Mouse (Mus musculus) frontal cortex, postnatal 36 days (tissue): Measurements from ENCODE around the gene Cntfr.
A peak's percentile ranks its signal among the peaks of the same experiment; 100 is the strongest.
"Not testable (repeated sequence)": the region's sequence is repeated elsewhere in the genome, so short reads cannot be mapped to it uniquely, and the experiment has no call there.

ENCODE experiments used
- DNase-seq, 2 experiments: peaks; one replicate each; pipeline ENCODE4 v3.0.0; 2022; ENCODE audit warnings: low spot score in 2 of 2

Cntfr gene

GRCm38 (mm10) chr4:41710229-41710628 lies 13.3 kb upstream of the Cntfr start:
- no peak for DNase-seq

- peak in 1 of 2 experiments; percentile 66 for DNase-seq
Measured at GRCm38 (mm10) chr4:41708192-41708745, 11.4 kb upstream of the Cntfr start.

- DNase-seq = peak; percentile 80 to 84
Measured at GRCm38 (mm10) chr4:41707011-41707535, 10.2 kb upstream of the Cntfr start.

- DNase-seq = no peak
Measured at GRCm38 (mm10) chr4:41705922-41706754, 9.2 kb upstream of the Cntfr start.

- DNase-seq = no peak
Measured at GRCm38 (mm10) chr4:41704651-41705050, 7.8 kb upstream of the Cntfr start.

- not testable (repeated sequence) for DNase-seq
Measured at GRCm38 (mm10) chr4:41702226-41702625, 5.3 kb upstream of the Cntfr start.

- DNase-seq = not testable (repeated sequence)
Measured at GRCm38 (mm10) chr4:41700224-41700623, 3.3 kb upstream of the Cntfr start.

- not testable (repeated sequence) for DNase-seq
Measured at GRCm38 (mm10) chr4:41699783-41700182, 2.9 kb upstream of the Cntfr start, which contains the start of gene Il11ra1. Gene Il11ra1, plus strand, starts transcription at chr4:41699989.

- not testable (repeated sequence) for DNase-seq
Measured at GRCm38 (mm10) chr4:41698421-41699016, 1.6 kb upstream of the Cntfr start.

- DNase-seq = not testable (repeated sequence)
Measured at GRCm38 (mm10) chr4:41696452-41696851, 437 bp downstream of the Cntfr start.

- not testable (repeated sequence) for DNase-seq
Measured at GRCm38 (mm10) chr4:41695800-41696199, 1.1 kb downstream of the Cntfr start.

- DNase-seq = not testable (repeated sequence)
Measured at GRCm38 (mm10) chr4:41693511-41693910, 3.4 kb downstream of the Cntfr start.

- DNase-seq = not testable (repeated sequence)
Measured at GRCm38 (mm10) chr4:41690014-41690413, 6.9 kb downstream of the Cntfr start.

- DNase-seq = not testable (repeated sequence)
Measured at GRCm38 (mm10) chr4:41688562-41688961, 8.3 kb downstream of the Cntfr start.

GRCm38 (mm10) chr4:41685882-41686492 lies 10.9 kb downstream of the Cntfr start:
- DNase-seq = not testable (repeated sequence)

- DNase-seq = not testable (repeated sequence)
Measured at GRCm38 (mm10) chr4:41684931-41685453, 11.9 kb downstream of the Cntfr start.

GRCm38 (mm10) chr4:41684131-41684930 lies 12.6 kb downstream of the Cntfr start:
- not testable (repeated sequence) for DNase-seq

GRCm38 (mm10) chr4:41683303-41683702 lies 13.6 kb downstream of the Cntfr start:
- not testable (repeated sequence) for DNase-seq

- DNase-seq = no peak
Measured at GRCm38 (mm10) chr4:41682789-41683188, 14.1 kb downstream of the Cntfr start.

GRCm38 (mm10) chr4:41681947-41682346 lies 14.9 kb downstream of the Cntfr start:
- DNase-seq = no peak

- peak in 1 of 2 experiments; percentile 55 for DNase-seq
Measured at GRCm38 (mm10) chr4:41681176-41681575, 15.7 kb downstream of the Cntfr start.
